Mouse (Mus musculus): ENCODE measurements around the gene Gm10840.
"Not testable (repeated sequence)": the region's sequence is repeated elsewhere in the genome, so short reads cannot be mapped to it uniquely, and the experiment has no call there.

The Gm10840 gene

DNA sequence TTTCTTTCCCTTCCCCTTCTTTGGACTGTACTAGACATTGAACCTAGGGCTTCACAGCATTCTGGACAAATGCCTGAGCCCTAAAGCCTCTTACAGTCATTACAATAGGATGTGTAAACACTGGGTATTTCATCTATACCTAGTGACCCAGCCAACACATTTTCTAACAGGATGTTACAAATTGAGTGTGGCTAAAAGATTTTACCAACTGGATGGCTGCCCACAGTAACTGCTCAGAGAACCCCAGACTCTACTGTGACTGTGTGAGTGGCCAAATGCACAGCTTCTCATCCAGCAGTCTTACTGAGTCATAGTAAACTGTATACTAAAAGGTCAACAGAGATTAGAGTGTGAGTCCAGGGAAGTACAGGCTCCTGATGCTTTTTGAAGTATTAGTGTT is 34.7 kb downstream of the Gm10840 start:
- no peak for DNase-seq (ENCODE audit: low spot score in 2 of 2)

DNA sequence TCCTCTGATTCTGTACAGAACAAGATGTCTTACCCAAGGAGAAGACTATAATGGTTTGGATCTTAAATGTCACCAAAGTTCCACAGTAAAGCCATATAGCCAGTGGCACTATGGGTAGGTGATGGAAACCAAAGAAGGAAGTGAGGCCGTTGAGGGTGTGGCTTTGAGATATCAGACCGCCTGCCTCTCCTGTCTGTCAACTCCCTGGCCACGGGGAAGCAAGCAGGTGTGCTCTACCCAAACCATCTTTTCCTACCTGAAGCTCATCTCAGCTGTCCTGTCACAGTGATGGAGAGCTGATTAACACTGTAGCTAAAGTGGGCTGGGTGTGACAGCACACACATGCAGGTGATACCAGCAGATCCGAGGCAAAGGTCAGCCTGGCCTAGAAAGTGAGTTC is 37.6 kb downstream of the Gm10840 start:
- DNase-seq (ENCODE audit: low spot score in 2 of 2): no peak

DNA sequence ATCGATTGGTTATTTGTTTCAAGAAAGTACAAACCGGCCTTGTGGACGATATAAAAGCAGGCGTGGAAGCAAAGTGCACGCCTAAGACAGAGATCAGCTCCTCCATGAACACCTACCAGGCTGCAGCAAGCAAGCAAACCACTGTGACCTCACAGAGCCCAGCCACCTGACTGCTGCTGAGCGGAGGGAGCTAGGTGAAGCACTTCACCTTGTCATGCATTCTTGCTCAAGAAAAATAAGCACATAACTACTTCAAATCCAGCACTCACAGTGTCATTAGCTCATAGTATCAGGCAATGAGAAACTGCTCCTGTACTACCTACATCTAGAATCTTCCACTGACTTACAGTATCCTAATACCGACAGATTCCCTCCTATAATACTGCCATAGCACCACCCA is 39.3 kb downstream of the Gm10840 start:
- not testable (repeated sequence) for DNase-seq (ENCODE audit: low spot score in 2 of 2)

DNA sequence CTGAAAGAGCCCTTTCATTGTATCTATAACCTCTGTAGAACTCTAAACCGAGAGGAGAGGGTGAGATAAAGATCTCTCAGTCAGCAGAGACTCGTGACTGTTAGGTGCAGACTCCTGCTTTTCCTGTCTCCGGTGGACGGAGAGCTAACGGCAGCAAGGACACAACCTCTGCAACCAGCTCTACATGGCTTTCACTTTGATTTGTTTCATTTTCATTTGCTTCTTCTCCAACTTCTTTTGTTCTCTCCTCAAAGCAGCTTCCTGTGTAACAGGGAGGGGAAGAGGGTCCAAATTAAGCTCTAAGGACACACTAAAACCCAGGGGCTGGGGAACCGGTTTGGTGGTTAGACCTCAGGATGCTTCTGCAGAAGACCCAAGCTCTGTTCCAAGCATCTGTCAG is 40.1 kb downstream of the Gm10840 start:
- DNase-seq (ENCODE audit: low spot score in 2 of 2): no peak

DNA sequence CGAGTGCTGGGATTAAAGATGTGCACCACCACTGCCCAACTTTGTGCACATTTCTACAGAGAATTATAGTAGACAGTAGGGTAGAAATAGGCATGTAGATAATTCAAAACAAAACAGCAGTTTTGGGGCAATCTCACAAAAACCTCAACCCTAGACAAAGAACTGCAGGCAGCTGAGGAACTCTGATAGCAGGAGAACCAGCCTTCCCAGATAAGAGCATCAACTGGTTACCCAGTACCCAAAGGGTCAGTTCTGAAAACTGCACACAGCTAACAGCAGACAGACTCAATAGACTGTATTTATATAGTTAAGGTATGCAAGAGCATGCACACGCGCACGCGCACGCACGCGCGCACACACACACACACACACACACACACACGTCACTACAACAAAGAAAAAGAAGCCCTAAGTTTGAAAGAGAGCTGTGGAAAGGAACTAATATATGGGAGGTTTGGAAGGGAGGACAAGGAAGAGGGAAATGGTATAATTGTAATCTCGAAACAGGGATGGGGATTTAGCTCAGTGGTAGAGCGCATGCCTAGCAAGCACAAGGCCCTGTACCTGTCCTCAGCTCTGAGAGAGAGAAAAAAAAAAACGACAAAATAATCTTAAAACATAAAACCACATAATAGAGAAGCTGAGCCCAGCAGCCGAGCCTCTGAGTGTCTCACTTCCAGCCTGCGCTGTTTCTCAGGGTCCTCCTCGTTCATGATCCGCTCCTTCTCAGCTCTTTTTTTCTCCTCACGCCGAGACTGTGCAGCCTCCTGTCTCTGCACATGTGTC is 40.9 kb downstream of the Gm10840 start:
- no peak for DNase-seq (ENCODE audit: low spot score in 2 of 2)

DNA sequence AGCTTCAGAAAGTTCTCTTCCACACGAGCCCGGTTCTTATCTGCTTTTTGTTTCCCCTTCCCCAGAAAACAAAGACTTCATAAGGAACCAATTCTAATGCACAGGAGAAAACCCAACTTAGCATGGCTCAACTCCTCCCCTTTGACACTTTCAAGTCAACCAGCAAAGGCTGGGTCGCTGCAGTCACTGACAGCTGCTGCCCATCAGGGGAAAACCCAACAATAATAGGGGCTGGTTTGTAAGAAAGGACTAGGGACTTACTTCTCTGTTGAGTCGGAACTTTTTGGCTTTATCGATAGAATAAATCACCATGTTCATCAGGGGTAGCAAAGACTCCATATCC is 41.4 kb downstream of the Gm10840 start, which contains the start of gene Strada:
Gene Strada, minus strand, starts transcription at position 46 of the 343 bp plus-strand sequence.
- DNase-seq (ENCODE audit: low spot score in 2 of 2): peak; percentile 26 to 29

Data from natural killer cell, adult 2 months (primary cell).